Mouse (Mus musculus): ENCODE data around the gene Sh3bp5.

Sh3bp5 gene

GRCm38 (mm10) chr14:31393936-31394630, 41.8 kb downstream of the Sh3bp5 start:
- DNase-seq (ENCODE audit: extremely low spot score, low read depth, low spot score) = no peak

GRCm38 (mm10) chr14:31393546-31393890, 42.4 kb downstream of the Sh3bp5 start:
- DNase-seq (ENCODE audit: extremely low spot score, low read depth, low spot score) = no peak

- no peak for DNase-seq (ENCODE audit: extremely low spot score, low read depth, low spot score)
These were observed 42.9 kb downstream of the Sh3bp5 start for GRCm38 (mm10) chr14:31392873-31393545.

GRCm38 (mm10) chr14:31392300-31392699, 43.6 kb downstream of the Sh3bp5 start:
- DNase-seq (ENCODE audit: extremely low spot score, low read depth, low spot score) = no peak

GRCm38 (mm10) chr14:31389421-31390147, 46.3 kb downstream of the Sh3bp5 start:
- no peak for DNase-seq (ENCODE audit: extremely low spot score, low read depth, low spot score)

- DNase-seq (ENCODE audit: extremely low spot score, low read depth, low spot score) = no peak
These were observed 47.6 kb downstream of the Sh3bp5 start for GRCm38 (mm10) chr14:31388086-31388872.

- DNase-seq (ENCODE audit: extremely low spot score, low read depth, low spot score) = no peak
These were observed 48.4 kb downstream of the Sh3bp5 start for GRCm38 (mm10) chr14:31387301-31387981.

- peak; percentile 6 for DNase-seq (ENCODE audit: extremely low spot score, low read depth, low spot score)
These were observed 49.7 kb downstream of the Sh3bp5 start for GRCm38 (mm10) chr14:31385977-31386697.

GRCm38 (mm10) chr14:31385406-31385805, 50.5 kb downstream of the Sh3bp5 start:
- no peak for DNase-seq (ENCODE audit: extremely low spot score, low read depth, low spot score)

- no peak for DNase-seq (ENCODE audit: extremely low spot score, low read depth, low spot score)
These were observed 51.2 kb downstream of the Sh3bp5 start for GRCm38 (mm10) chr14:31384366-31385323.

GRCm38 (mm10) chr14:31383470-31384050, 52.3 kb downstream of the Sh3bp5 start:
- no peak for DNase-seq (ENCODE audit: extremely low spot score, low read depth, low spot score)

GRCm38 (mm10) chr14:31382276-31382675, 53.6 kb downstream of the Sh3bp5 start:
- DNase-seq (ENCODE audit: extremely low spot score, low read depth, low spot score) = no peak

GRCm38 (mm10) chr14:31376331-31376730, 59.5 kb downstream of the Sh3bp5 start:
- DNase-seq (ENCODE audit: extremely low spot score, low read depth, low spot score) = no peak

- no peak for DNase-seq (ENCODE audit: extremely low spot score, low read depth, low spot score)
These were observed 61.5 kb downstream of the Sh3bp5 start for GRCm38 (mm10) chr14:31374390-31374789.

- no peak for DNase-seq (ENCODE audit: extremely low spot score, low read depth, low spot score)
These were observed 66.5 kb downstream of the Sh3bp5 start for GRCm38 (mm10) chr14:31369377-31369776.

- no peak for DNase-seq (ENCODE audit: extremely low spot score, low read depth, low spot score)
These were observed 67.9 kb downstream of the Sh3bp5 start for GRCm38 (mm10) chr14:31367951-31368350.

GRCm38 (mm10) chr14:31365350-31365749, 70.5 kb downstream of the Sh3bp5 start:
- DNase-seq (ENCODE audit: extremely low spot score, low read depth, low spot score) = peak; percentile 26

GRCm38 (mm10) chr14:31364589-31364988, 71.3 kb downstream of the Sh3bp5 start:
- no peak for DNase-seq (ENCODE audit: extremely low spot score, low read depth, low spot score)
